Mouse (Mus musculus): ENCODE measurements around the gene Uhrf2.

Gene Uhrf2

GRCm38 (mm10) chr19:30050584-30050983 lies 20.3 kb downstream of the Uhrf2 start:
- no peak for DNase-seq (ENCODE audit: low spot score)

- no peak for DNase-seq (ENCODE audit: low spot score)
Observed at GRCm38 (mm10) chr19:30051479-30051878, 21.2 kb downstream of the Uhrf2 start.

- no peak for DNase-seq (ENCODE audit: low spot score)
Observed at GRCm38 (mm10) chr19:30054218-30054617, 23.9 kb downstream of the Uhrf2 start.

- DNase-seq (ENCODE audit: low spot score): peak; percentile 17
Observed at GRCm38 (mm10) chr19:30065797-30066196, 35.5 kb downstream of the Uhrf2 start.

- no peak for DNase-seq (ENCODE audit: low spot score)
Observed at GRCm38 (mm10) chr19:30090163-30090562, 59.9 kb downstream of the Uhrf2 start.

GRCm38 (mm10) chr19:30091644-30092295 lies 61.5 kb downstream of the Uhrf2 start:
- DNase-seq (ENCODE audit: low spot score): no peak

GRCm38 (mm10) chr19:30096186-30096585 lies 65.9 kb downstream of the Uhrf2 start:
- peak; percentile 85 for DNase-seq (ENCODE audit: low spot score)

- DNase-seq (ENCODE audit: low spot score): no peak
Observed at GRCm38 (mm10) chr19:30097039-30097438, 66.7 kb downstream of the Uhrf2 start.

- DNase-seq (ENCODE audit: low spot score): no peak
Observed at GRCm38 (mm10) chr19:30100571-30100970, 70.3 kb downstream of the Uhrf2 start.

- DNase-seq (ENCODE audit: low spot score): no peak
Observed at GRCm38 (mm10) chr19:30102620-30103019, 72.3 kb downstream of the Uhrf2 start.

- DNase-seq (ENCODE audit: low spot score): no peak
Observed at GRCm38 (mm10) chr19:30105045-30105842, 74.9 kb downstream of the Uhrf2 start.

- DNase-seq (ENCODE audit: low spot score): peak; percentile 58
Observed at GRCm38 (mm10) chr19:30107221-30107845, 77.0 kb downstream of the Uhrf2 start.

GRCm38 (mm10) chr19:30108616-30109015 lies 78.3 kb downstream of the Uhrf2 start:
- no peak for DNase-seq (ENCODE audit: low spot score)

- DNase-seq (ENCODE audit: low spot score): no peak
Observed at GRCm38 (mm10) chr19:30109122-30109521, 78.8 kb downstream of the Uhrf2 start.

- DNase-seq (ENCODE audit: low spot score): no peak
Observed at GRCm38 (mm10) chr19:30111421-30111820, 81.1 kb downstream of the Uhrf2 start.

- DNase-seq (ENCODE audit: low spot score): no peak
Observed at GRCm38 (mm10) chr19:30112961-30113688, 82.8 kb downstream of the Uhrf2 start.

GRCm38 (mm10) chr19:30114919-30115441 lies 84.7 kb downstream of the Uhrf2 start:
- DNase-seq (ENCODE audit: low spot score): no peak

GRCm38 (mm10) chr19:30115606-30116005 lies 85.3 kb downstream of the Uhrf2 start:
- DNase-seq (ENCODE audit: low spot score): no peak

GRCm38 (mm10) chr19:30117241-30117640 lies 86.9 kb downstream of the Uhrf2 start:
- peak; percentile 58 for DNase-seq (ENCODE audit: low spot score)

GRCm38 (mm10) chr19:30117775-30118174 lies 87.5 kb downstream of the Uhrf2 start:
- peak; percentile 87 for DNase-seq (ENCODE audit: low spot score)

GRCm38 (mm10) chr19:30118344-30119312 lies 88.3 kb downstream of the Uhrf2 start:
- DNase-seq (ENCODE audit: low spot score): no peak
